Mouse (Mus musculus): ENCODE measurements around the gene Acmsd. TPM values are rescaled to one million over a fixed set of nuclear protein-coding genes. Genes with fewer than 3 reads are reported as not detected.

Acmsd gene
- polyA plus RNA-seq, 1 experiment from 2014 or later: 0.36 TPM

- H3K4me2 ChIP-seq (ENCODE audit: low read depth, low read length): no peak overlapping the region
- no peaks in the 10 kb centered on the region for H3K9me3 ChIP-seq (replicated peaks; ENCODE audit: control insufficient read depth, low read length)
- 74% methylated on average over 6 of the region's 6 CpGs for WGBS
- H3K4me1 ChIP-seq (ENCODE audit: control insufficient read depth, insufficient read depth, low read length): no peaks in the 10 kb centered on the region
- H3K4me3 ChIP-seq (replicated peaks; ENCODE audit: low read length): no peak overlapping the region
- no peak overlapping the region for H3K27ac ChIP-seq (ENCODE audit: low read length)
- H3K9ac ChIP-seq (ENCODE audit: low read length): no peak overlapping the region
- ATAC-seq (ENCODE audit: insufficient read depth, low FRiP score): no peak
- H3K36me3 ChIP-seq (ENCODE audit: control insufficient read depth, insufficient read depth, low read length): no peaks in the 10 kb centered on the region
- no peaks in the 10 kb centered on the region for H3K27me3 ChIP-seq (ENCODE audit: control insufficient read depth, insufficient read depth, low read length)
Measured at GRCm38 (mm10) chr1:127816381-127816780, 87.2 kb downstream of the Acmsd start.

Other genes with a start within 250 kb of the Acmsd start
- gene Tmem163, start 49.9 kb upstream of the Acmsd start, polyA plus RNA-seq (2015; fragmentation: Nextera tagmentation; extraction: Ambion mirVana): 0.45 and 0.71 TPM in 2 replicates
- gene Ccnt2, start 44.8 kb downstream of the Acmsd start, polyA plus RNA-seq (2015; fragmentation: Nextera tagmentation; extraction: Ambion mirVana): 74.8 and 80.8 TPM in 2 replicates
- not detected in 2 replicates for gene Map3k19, start 125.6 kb downstream of the Acmsd start, polyA plus RNA-seq (2015; fragmentation: Nextera tagmentation; extraction: Ambion mirVana)
- 25.2 and 25.6 TPM in 2 replicates for gene Rab3gap1, start 139.4 kb downstream of the Acmsd start, polyA plus RNA-seq (2015; fragmentation: Nextera tagmentation; extraction: Ambion mirVana)

Data from stomach, embryonic 16.5 days (tissue).